Mouse (Mus musculus): ENCODE measurements around the gene Nccrp1.

DNA sequence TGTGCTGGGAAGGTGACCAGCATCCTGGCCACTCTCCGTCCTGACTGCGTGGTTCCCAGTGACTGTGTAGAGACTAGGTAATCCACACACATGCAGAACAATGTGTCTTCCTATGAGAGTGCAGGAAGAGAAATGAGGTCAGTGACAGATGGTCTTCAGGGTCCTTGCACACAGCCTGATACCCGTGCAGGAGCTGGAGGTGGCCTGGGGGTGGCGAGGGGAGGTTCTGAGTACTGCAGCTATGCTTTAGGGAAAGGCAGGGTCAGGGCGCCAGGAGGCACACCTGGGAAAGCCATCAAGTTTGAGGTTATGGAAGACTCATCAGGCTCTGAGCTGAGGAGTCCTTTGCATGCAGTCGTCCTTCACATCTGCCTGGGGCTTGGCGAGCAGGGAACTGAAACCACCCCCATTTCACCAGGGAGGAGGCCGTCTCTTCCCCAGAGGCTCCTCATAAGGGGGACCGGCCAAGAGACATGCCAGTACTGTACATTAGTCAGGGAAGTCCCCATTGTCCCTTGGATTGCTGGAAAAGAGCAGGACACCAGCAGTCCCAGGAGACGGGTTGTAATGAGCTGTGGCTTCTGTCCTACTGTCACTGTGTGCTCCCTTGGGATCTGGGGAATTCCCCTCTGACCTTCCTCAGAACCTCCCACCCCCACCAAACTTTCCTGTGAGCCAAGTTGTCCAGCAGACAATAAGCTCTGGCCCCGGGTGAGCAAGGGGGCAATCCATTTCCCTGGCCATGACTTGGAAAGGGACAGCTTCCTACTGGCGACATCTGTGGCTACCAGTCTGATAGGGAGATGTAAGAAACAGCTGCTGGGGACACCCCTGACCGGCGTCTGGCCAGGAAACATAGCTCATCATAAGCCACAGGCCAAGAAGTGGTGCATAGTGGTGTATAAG, 46.4 kb upstream of the Nccrp1 start:
- TF ChIP-seq POLR2A (IDR thresholded peaks at IDR 0.05; ENCODE audit: low read depth, low read length) (no peak), CTCF (IDR thresholded peaks at IDR 0.05; ENCODE audit: borderline replicate concordance, insufficient read depth, low read length) (no peak)

Data from embryonic fibroblast, embryonic 13.5 days (primary cell).